Mouse (Mus musculus) liver, postnatal 0 days (tissue): ENCODE results near the gene Usp20. TPM values are rescaled to one million over a fixed set of nuclear protein-coding genes. Genes with fewer than 3 reads are reported as not detected.
A peak's percentile ranks its signal among the peaks of the same experiment; 100 is the strongest.

Source experiments
- ATAC-seq: fragments of 200-750 bp; cut with Nextera tagmentation; 2 replicates; pipeline ENCODE4 v1.8.0; 2017; ENCODE audit warnings: mild to moderate bottlenecking, moderate library complexity
- DNase-seq: peaks from one replicate; pipeline ENCODE4 v3.0.0-alpha.2; 2016
- H3K27ac ChIP-seq: fragments of 300-500 bp; sonication (generic); 2 replicates; pipeline ENCODE4 v1.5.1; 2014; ENCODE audit warnings: antibody characterized with exemption, moderate library complexity, mild to moderate bottlenecking, low read depth
- H3K27me3 ChIP-seq: fragments of 300-500 bp; sonication (generic); 2 replicates; pipeline ENCODE4 v1.6.1; 2014; ENCODE audit warnings: low read length, control low read depth, mixed read lengths; ENCODE audit not compliant: insufficient read depth
- H3K36me3 ChIP-seq: fragments of 300-500 bp; sonication (generic); replicated peaks from 2 replicates; pipeline ENCODE4 v1.6.1; 2014; ENCODE audit warnings: mild to moderate bottlenecking, control low read depth, low read length, moderate library complexity, mixed read lengths; ENCODE audit not compliant: insufficient read depth
- H3K4me1 ChIP-seq: fragments of 300-500 bp; sonication (generic); 2 replicates; pipeline ENCODE4 v1.6.1; 2014; ENCODE audit warnings: antibody characterized with exemption, mild to moderate bottlenecking, control low read depth; ENCODE audit not compliant: insufficient read depth
- H3K4me2 ChIP-seq: fragments of 300-500 bp; sonication (generic); 2 replicates; pipeline ENCODE4 v1.6.1; 2014; ENCODE audit warnings: low read depth, mild to moderate bottlenecking, low read length, moderate library complexity, mixed read lengths
- H3K4me3 ChIP-seq: fragments of 300-500 bp; sonication (generic); 2 replicates; pipeline ENCODE4 v1.5.1; 2014; ENCODE audit warnings: low read depth, low read length
- H3K9ac ChIP-seq: fragments of 300-500 bp; sonication (generic); replicated peaks from 2 replicates; pipeline ENCODE4 v1.6.1; 2014; ENCODE audit warnings: mild to moderate bottlenecking, moderate library complexity
- H3K9me3 ChIP-seq: fragments of 300-500 bp; sonication (generic); 2 replicates; pipeline ENCODE4 v1.6.1; 2016; ENCODE audit warnings: mild to moderate bottlenecking, control low read depth, low read length, mixed read lengths
- CTCF ChIP-seq: sonication (generic); IDR thresholded peaks from 2 replicates; pipeline ENCODE4 v1.5.1; 2016; ENCODE audit warnings: antibody characterized with exemption, low read depth
- EP300 ChIP-seq: IDR thresholded peaks from 2 replicates; pipeline ENCODE4 v1.6.1; 2016; ENCODE audit warnings: antibody characterized with exemption, low read depth, mild to moderate bottlenecking
- WGBS: fragments of 180-500 bp; shearing (Covaris S2); extraction: QIAGEN DNeasy Blood & Tissue Kit; methylation state at CpG from one replicate; pipeline ENCODE4 v1.1.7; 2014; ENCODE audit not compliant: insufficient replicate concordance; 5-methylcytosine and 5-hydroxymethylcytosine counted together
- polyA plus RNA-seq: library from polyadenylated mRNA; unstranded; fragments of >200 nt; fragmentation: Nextera tagmentation; extraction: Ambion mirVana; gene quantifications from 2 replicates; pipeline ENCODE4 v1.2.1, GENCODE M21; 2015

Usp20 gene
- polyA plus RNA-seq, 1 experiment from 2014 or later = 3.5 TPM

GRCm38 (mm10) chr2:30995432-30995996 is 13.4 kb downstream of the Usp20 start:
- Histone ChIP-seq H3K4me2 (no peak overlapping the region), H3K9ac (no peak overlapping the region), H3K9me3 (no peaks in the 10 kb centered on the region), H3K36me3 (no peaks in the 10 kb centered on the region), H3K4me3 (no peak overlapping the region), H3K27me3 (no peaks in the 10 kb centered on the region), H3K27ac (no peak overlapping the region), H3K4me1 (no peaks in the 10 kb centered on the region)
- no peak for ATAC-seq
- WGBS = 85% methylated on average over 11 of the region's 11 CpGs
- no peak for DNase-seq
- no peak for TF ChIP-seq EP300
- TF ChIP-seq CTCF = no peak

- H3K4me3 ChIP-seq = no peak overlapping the region
- H3K9ac ChIP-seq = no peak overlapping the region
- H3K27me3 ChIP-seq = no peaks in the 10 kb centered on the region
- WGBS = 74% methylated on average over 7 of the region's 8 CpGs
- no peak for ATAC-seq
- no peaks in the 10 kb centered on the region for H3K9me3 ChIP-seq
- H3K27ac ChIP-seq = no peak overlapping the region
- no peak for DNase-seq
- H3K4me1 ChIP-seq = no peaks in the 10 kb centered on the region
- no peak overlapping the region for H3K4me2 ChIP-seq
- H3K36me3 ChIP-seq = no peaks in the 10 kb centered on the region
- no peak for TF ChIP-seq EP300
These were observed 16.6 kb downstream of the Usp20 start for GRCm38 (mm10) chr2:30998443-30999260.

- 0 out of 2 replicates have a peak, but pooled peaks cover 5% of the 10 kb centered on the region for H3K36me3 ChIP-seq
- H3K4me2 ChIP-seq = no peak overlapping the region
- H3K9ac ChIP-seq = no peak overlapping the region
- no peaks in the 10 kb centered on the region for H3K9me3 ChIP-seq
- ATAC-seq (no peak), DNase-seq (no peak)
- H3K4me3 ChIP-seq = no peak overlapping the region
- H3K4me1 ChIP-seq = peaks cover 10% of the 10 kb centered on the region
- TF ChIP-seq EP300 = no peak
- no peak for TF ChIP-seq CTCF
- no peaks in the 10 kb centered on the region for H3K27me3 ChIP-seq
- no peak overlapping the region for H3K27ac ChIP-seq
- 93% methylated on average over 10 of the region's 10 CpGs for WGBS
These were observed 20.8 kb downstream of the Usp20 start for GRCm38 (mm10) chr2:31002857-31003256.

- Histone ChIP-seq H3K9me3 (no peaks in the 10 kb centered on the region), H3K4me2 (peak overlapping the region; percentile 60), H3K36me3 (0 out of 2 replicates have a peak, but pooled peaks cover 7% of the 10 kb centered on the region), H3K27me3 (no peaks in the 10 kb centered on the region), H3K4me1 (peaks cover 10% of the 10 kb centered on the region), H3K9ac (peak overlapping the region; percentile 38; the same call in 1 of the 2 replicates), H3K27ac (no peak overlapping the region), H3K4me3 (peak overlapping the region; percentile 17; the same call in 1 of the 2 replicates)
- ATAC-seq (peak; percentile 38), DNase-seq (no peak)
- WGBS = 39% methylated on average over 2 of the region's 2 CpGs
- TF ChIP-seq CTCF = no peak
- TF ChIP-seq EP300 = no peak
These were observed 23.4 kb downstream of the Usp20 start for GRCm38 (mm10) chr2:31005453-31005852.

GRCm38 (mm10) chr2:31006434-31006833 is 24.4 kb downstream of the Usp20 start:
- Histone ChIP-seq H3K9me3 (no peaks in the 10 kb centered on the region), H3K4me2 (peak overlapping the region; percentile 60), H3K9ac (peak overlapping the region; percentile 44; the same call in 1 of the 2 replicates), H3K27ac (peak overlapping the region; percentile 62), H3K4me1 (peaks cover 10% of the 10 kb centered on the region), H3K4me3 (peak overlapping the region; percentile 17; the same call in 1 of the 2 replicates), H3K36me3 (0 out of 2 replicates have a peak, but pooled peaks cover 7% of the 10 kb centered on the region), H3K27me3 (no peaks in the 10 kb centered on the region)
- 48% methylated on average over 5 of the region's 5 CpGs for WGBS
- peak; percentile 52 for DNase-seq
- peak; percentile 93 for ATAC-seq
- TF ChIP-seq EP300 (peak; percentile 64), CTCF (no peak)

- H3K4me3 ChIP-seq = no peak overlapping the region
- ATAC-seq = no peak
- 74% methylated on average over 5 of the region's 5 CpGs for WGBS
- no peaks in the 10 kb centered on the region for H3K9me3 ChIP-seq
- TF ChIP-seq CTCF = no peak
- no peak for TF ChIP-seq EP300
- H3K9ac ChIP-seq = 0 out of 2 replicates have a peak overlapping the region, but pooled peaks have one; percentile 3
- DNase-seq = no peak
- H3K36me3 ChIP-seq = 0 out of 2 replicates have a peak, but pooled peaks cover 10% of the 10 kb centered on the region
- H3K27ac ChIP-seq = peak overlapping the region; percentile 62; the same call in 1 of the 2 replicates
- H3K27me3 ChIP-seq = no peaks in the 10 kb centered on the region
- H3K4me2 ChIP-seq = peak overlapping the region; percentile 60; the same call in 1 of the 2 replicates
- H3K4me1 ChIP-seq = peaks cover 10% of the 10 kb centered on the region
These were observed 25.1 kb downstream of the Usp20 start for GRCm38 (mm10) chr2:31007208-31007607.
